Mouse (Mus musculus): Measurements from ENCODE around the gene Szt2. TPM values are rescaled to one million over a fixed set of nuclear protein-coding genes. Genes with fewer than 3 reads are reported as not detected.

The Szt2 gene
- polyA plus RNA-seq (2012; rRNA removed) = 37.2 and 47.6 TPM in 2 replicates
- polyA plus RNA-seq (2014; fragmentation: Nextera tagmentation; extraction: Ambion mirVana) = 11.7 and 12.4 TPM in 2 replicates

DNA sequence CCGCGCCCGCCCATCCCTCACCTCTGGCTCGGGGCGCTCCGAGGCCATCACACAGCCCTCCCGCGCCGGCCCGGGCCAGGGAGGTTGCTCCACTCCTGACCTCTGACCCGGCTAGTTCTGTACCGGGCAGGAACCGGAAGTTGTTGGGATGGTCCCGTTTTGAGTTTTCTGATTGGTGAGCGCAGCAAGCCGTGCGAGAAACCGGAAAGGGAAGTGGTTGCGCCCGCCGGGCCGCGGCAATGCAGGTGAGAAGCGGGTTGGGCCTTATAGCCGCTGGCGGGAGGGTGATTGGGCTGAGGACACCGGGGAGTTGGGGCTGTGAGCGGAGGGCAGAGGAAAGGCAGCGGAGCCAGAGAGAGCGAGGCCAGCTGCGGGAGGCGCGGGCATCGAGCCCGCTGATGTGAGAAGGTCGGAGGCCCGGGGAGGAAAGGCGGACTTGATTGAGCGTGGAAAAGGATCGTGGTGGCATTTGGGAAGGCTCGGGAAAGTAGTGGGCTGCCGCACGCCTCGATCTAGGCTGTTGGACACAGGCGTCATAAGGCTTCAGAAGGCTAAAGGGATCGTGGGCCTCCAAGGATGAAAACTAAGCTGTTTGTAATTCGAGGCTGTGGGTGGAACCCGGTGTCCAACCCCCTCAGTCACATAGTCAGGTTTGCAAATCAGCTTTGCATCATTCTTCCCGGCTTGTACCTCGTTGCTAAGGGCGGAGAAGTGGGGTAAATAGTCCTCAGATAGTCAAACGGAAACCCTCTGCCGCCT is at the start of gene Szt2, which contains the start of gene Med8:
Szt2 (minus strand) TSS at position 132 of the 759 bp plus-strand sequence.
Med8 (plus strand) TSS at position 196 of the 759 bp plus-strand sequence.
- Histone ChIP-seq H3K4me3 (replicated peaks; ENCODE audit: low read length) (peak within 1 kb of the TSS; percentile 89), H3K4me1 (ENCODE audit: control insufficient read depth, insufficient read depth, low read length) (peaks cover 11% of the 10 kb centered on the region), H3K9me3 (ENCODE audit: control insufficient read depth, low read length) (no peaks in the 10 kb centered on the region), H3K27me3 (ENCODE audit: control insufficient read depth, insufficient read depth, low read length) (no peaks in the 10 kb centered on the region), H3K27ac (replicated peaks; ENCODE audit: low read depth, low read length) (peak within 1 kb of the TSS; percentile 65), H3K4me2 (replicated peaks; ENCODE audit: low read depth, low read length, severe bottlenecking) (peak within 1 kb of the TSS; percentile 71), H3K36me3 (ENCODE audit: control insufficient read depth, insufficient read depth, low read length) (peaks cover 33% of the 10 kb centered on the region), H3K9ac (ENCODE audit: low read depth, low read length, severe bottlenecking) (peak within 1 kb of the TSS; percentile 82)
- under 1% methylated on average over 53 of the region's 53 CpGs for WGBS
- DNase-seq (ENCODE audit: low spot score) = peak; percentile 92
- ATAC-seq (ENCODE audit: low FRiP score, low read depth) = peak; percentile 94
- TF ChIP-seq POLR2A (IDR thresholded peaks at IDR 0.05; ENCODE audit: borderline replicate concordance, extremely low read depth, insufficient read depth, insufficient read length) = no peak

- Histone ChIP-seq H3K27ac (replicated peaks; ENCODE audit: low read depth, low read length) (no peak within 1 kb of the TSS), H3K9ac (ENCODE audit: low read depth, low read length, severe bottlenecking) (no peak within 1 kb of the TSS), H3K27me3 (ENCODE audit: control insufficient read depth, insufficient read depth, low read length) (no peaks in the 10 kb centered on the region), H3K4me3 (replicated peaks; ENCODE audit: low read length) (no peak within 1 kb of the TSS), H3K9me3 (ENCODE audit: control insufficient read depth, low read length) (no peaks in the 10 kb centered on the region), H3K36me3 (ENCODE audit: control insufficient read depth, insufficient read depth, low read length) (no peaks in the 10 kb centered on the region), H3K4me1 (ENCODE audit: control insufficient read depth, insufficient read depth, low read length) (no peaks in the 10 kb centered on the region), H3K4me2 (replicated peaks; ENCODE audit: low read depth, low read length, severe bottlenecking) (no peak within 1 kb of the TSS)
- ATAC-seq (ENCODE audit: low FRiP score, low read depth) = no peak
- DNase-seq (ENCODE audit: low spot score) = no peak
- no peak for TF ChIP-seq POLR2A (IDR thresholded peaks at IDR 0.05; ENCODE audit: borderline replicate concordance, extremely low read depth, insufficient read depth, insufficient read length)
- WGBS = 72% methylated on average over 9 of the region's 9 CpGs
Measured at GRCm38 (mm10) chr4:118457345-118457975, 48.4 kb upstream of the Szt2 start, which contains the start of gene Mpl. Gene Mpl (minus strand): TSS chr4:118457513.

- peak overlapping the region; percentile 56 for H3K4me2 ChIP-seq (replicated peaks; ENCODE audit: low read depth, low read length, severe bottlenecking)
- H3K36me3 ChIP-seq (ENCODE audit: control insufficient read depth, insufficient read depth, low read length) = no peaks in the 10 kb centered on the region
- TF ChIP-seq POLR2A (IDR thresholded peaks at IDR 0.05; ENCODE audit: borderline replicate concordance, extremely low read depth, insufficient read depth, insufficient read length) = no peak
- H3K4me3 ChIP-seq (replicated peaks; ENCODE audit: low read length) = peak overlapping the region; percentile 34
- peak overlapping the region; percentile 57 for H3K9ac ChIP-seq (ENCODE audit: low read depth, low read length, severe bottlenecking)
- peaks cover 8% of the 10 kb centered on the region for H3K4me1 ChIP-seq (ENCODE audit: control insufficient read depth, insufficient read depth, low read length)
- H3K27me3 ChIP-seq (ENCODE audit: control insufficient read depth, insufficient read depth, low read length) = no peaks in the 10 kb centered on the region
- no peak overlapping the region for H3K27ac ChIP-seq (replicated peaks; ENCODE audit: low read depth, low read length)
- no peaks in the 10 kb centered on the region for H3K9me3 ChIP-seq (ENCODE audit: control insufficient read depth, low read length)
- DNase-seq (ENCODE audit: low spot score) = no peak
- 35% methylated on average over 21 of the region's 24 CpGs for WGBS
- ATAC-seq (ENCODE audit: low FRiP score, low read depth) = no peak
Measured at GRCm38 (mm10) chr4:118446415-118447153, 37.5 kb upstream of the Szt2 start.

DNA sequence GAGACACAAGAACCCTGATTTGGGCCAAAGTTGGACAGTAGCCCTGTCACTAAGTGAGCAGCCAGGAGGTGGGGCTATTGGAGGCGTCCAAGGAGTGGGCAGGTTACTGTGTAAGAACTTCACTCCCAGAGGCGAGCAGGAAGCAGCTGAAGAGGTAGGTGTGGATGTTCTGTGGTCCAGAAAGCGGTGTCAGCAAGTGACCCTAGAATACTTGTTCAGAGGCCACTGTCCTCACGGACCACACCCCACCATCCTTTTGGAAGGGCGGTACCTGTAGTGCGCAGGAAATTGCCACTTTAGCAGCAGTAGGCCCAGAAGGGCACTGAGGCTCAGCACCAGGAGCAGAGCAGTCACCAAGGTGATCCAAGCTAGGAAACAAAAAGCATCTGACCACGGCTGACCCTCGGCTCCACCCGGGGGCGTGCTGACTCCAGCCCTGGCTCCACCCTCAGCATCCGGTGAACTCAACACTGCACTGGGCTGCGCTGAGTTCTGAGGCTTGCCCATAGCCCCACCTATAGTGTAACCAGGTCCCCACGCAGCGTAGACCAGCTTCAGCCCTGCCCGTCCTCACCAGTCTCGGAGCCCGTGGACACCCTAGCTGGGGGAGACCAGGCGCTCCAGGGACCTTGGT is 36.8 kb upstream of the Szt2 start:
- 28% methylated on average over 18 of the region's 18 CpGs for WGBS
- Histone ChIP-seq H3K36me3 (ENCODE audit: control insufficient read depth, insufficient read depth, low read length) (no peaks in the 10 kb centered on the region), H3K9ac (ENCODE audit: low read depth, low read length, severe bottlenecking) (peak overlapping the region; percentile 57), H3K4me3 (replicated peaks; ENCODE audit: low read length) (peak overlapping the region; percentile 34), H3K4me1 (ENCODE audit: control insufficient read depth, insufficient read depth, low read length) (peaks cover 8% of the 10 kb centered on the region), H3K27me3 (ENCODE audit: control insufficient read depth, insufficient read depth, low read length) (no peaks in the 10 kb centered on the region), H3K27ac (replicated peaks; ENCODE audit: low read depth, low read length) (no peak overlapping the region), H3K9me3 (ENCODE audit: control insufficient read depth, low read length) (no peaks in the 10 kb centered on the region), H3K4me2 (replicated peaks; ENCODE audit: low read depth, low read length, severe bottlenecking) (peak overlapping the region; percentile 56)
- no peak for DNase-seq (ENCODE audit: low spot score)
- ATAC-seq (ENCODE audit: low FRiP score, low read depth) = peak; percentile 69
- no peak for TF ChIP-seq POLR2A (IDR thresholded peaks at IDR 0.05; ENCODE audit: borderline replicate concordance, extremely low read depth, insufficient read depth, insufficient read length)
